Mouse (Mus musculus) urinary bladder, postnatal 14 days (tissue): ENCODE measurements around the gene Fgd1.
A peak's percentile ranks its signal among the peaks of the same experiment; 100 is the strongest.

Source experiments
- DNase-seq: peaks from one replicate; pipeline ENCODE4 v3.0.0; 2021; ENCODE audit warnings: low spot score

The Fgd1 gene

GRCm38 (mm10) chrX:151087418-151087817 lies 41.5 kb downstream of the Fgd1 start:
- DNase-seq: no peak

DNA sequence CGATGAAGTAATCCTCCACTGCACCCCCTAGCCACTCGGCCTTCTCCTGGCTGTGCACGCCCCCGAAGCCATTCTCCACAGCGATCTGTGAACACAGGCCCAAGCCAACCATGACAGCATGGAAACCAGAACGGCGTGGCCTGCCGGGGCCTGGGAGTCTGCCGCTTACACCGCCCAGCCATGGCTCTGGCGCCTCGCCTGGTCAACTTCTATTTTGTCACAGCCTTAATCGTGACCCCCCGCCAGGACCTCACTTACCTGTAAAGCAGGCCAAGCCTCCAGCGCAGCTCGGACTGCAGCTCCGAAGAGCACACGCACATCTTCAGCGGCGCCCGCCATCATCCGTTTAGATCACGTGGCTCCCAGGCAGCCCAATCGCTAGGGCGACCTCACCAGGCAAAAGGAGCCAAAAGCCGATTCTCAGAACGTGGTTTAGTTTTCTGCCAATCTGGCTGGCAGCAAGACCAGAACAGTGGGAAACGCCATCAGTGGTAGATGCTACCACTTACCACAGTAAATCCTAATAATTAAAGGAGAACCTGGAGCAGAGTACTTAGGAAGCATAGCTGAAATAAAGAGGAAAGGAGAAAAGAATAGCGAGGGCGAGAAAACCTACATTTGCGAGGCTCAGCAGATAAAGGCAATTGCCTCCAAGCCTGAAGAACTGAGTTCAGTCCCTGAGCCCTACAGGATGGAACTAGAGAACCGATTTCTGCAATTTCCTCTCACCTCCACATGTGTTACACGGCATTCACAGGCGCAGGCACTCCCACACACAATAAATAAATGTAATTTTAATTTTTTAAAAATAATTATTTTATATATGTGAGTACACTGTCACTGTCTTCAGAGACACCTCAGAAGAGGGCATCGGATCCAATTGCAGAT lies 50.5 kb downstream of the Fgd1 start, which contains the start of gene Tsr2:
Gene Tsr2 (minus strand): TSS at position 373 of the 888 bp plus-strand sequence.
- peak; percentile 73 for DNase-seq

- DNase-seq: no peak
Measured at GRCm38 (mm10) chrX:151107301-151108067, 61.5 kb downstream of the Fgd1 start.

GRCm38 (mm10) chrX:151116795-151117194 lies 70.8 kb downstream of the Fgd1 start:
- peak; percentile 4 for DNase-seq

DNA sequence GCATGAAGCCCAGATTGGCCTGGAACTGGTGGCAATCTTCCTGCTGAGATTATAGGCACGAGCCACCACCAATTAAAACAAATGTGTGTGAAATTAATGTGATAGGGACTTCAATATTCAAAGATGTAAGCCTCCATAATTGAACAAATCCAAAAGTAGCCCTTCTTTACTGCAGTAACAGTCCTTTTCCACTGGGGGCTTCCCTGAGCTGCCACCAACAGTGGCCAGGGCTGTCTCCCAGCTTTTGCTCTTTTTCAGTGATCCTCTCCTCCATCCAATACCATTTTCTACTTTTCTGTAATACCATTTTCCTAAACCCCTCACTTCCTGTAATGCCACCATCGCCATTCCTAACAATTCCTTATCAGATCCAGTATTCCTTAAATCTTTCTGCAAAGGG lies 71.5 kb downstream of the Fgd1 start:
- no peak for DNase-seq

DNA sequence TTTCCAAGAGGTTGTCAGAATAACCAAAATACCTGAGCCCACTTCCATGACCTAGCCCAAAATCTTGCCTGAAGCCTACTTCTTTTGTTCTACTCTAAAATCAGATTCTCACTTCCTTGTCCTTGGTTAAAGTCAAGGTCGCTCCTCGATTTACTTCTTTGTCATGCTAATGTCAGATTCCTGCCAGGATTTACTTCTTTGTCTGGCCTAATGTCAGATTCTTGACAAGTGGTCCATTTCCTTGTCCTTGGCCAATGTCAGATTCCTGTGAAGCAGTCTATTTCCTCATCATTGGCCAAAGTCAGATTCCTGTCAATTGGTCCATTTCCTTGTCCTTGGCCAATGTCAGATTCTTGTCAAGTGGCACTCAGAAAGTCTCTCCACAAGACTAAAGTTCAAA lies 78.0 kb downstream of the Fgd1 start:
- no peak for DNase-seq

GRCm38 (mm10) chrX:151130493-151130892 lies 84.5 kb downstream of the Fgd1 start:
- no peak for DNase-seq

DNA sequence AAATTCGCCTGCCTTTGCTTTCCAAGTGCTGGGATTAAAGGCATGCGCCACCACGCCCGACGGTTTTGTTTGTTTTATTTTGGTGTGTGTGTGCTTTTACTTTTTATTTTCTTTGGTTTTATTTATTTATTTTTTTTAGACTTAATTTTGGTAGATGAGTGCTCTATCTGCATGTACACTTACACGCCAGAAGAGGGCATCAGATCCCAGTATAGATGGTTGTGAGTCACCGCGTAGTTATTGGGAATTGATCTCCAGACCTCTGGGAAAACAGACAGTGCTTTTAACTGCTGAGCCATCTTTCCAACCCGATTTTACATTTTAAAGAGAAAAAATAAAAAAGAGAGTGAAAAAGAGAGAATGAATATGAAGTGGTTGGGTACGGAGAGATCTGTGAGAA lies 86.8 kb downstream of the Fgd1 start:
- DNase-seq: no peak
